Mouse (Mus musculus) urinary bladder, postnatal 4 days (tissue): ENCODE measurements around the gene Sept1.

Source experiments
- DNase-seq, 2 experiments: peaks; one replicate each; pipeline ENCODE4 v3.0.0; 2021 to 2022; ENCODE audit warnings: low spot score in 2 of 2

Sept1 gene

DNA sequence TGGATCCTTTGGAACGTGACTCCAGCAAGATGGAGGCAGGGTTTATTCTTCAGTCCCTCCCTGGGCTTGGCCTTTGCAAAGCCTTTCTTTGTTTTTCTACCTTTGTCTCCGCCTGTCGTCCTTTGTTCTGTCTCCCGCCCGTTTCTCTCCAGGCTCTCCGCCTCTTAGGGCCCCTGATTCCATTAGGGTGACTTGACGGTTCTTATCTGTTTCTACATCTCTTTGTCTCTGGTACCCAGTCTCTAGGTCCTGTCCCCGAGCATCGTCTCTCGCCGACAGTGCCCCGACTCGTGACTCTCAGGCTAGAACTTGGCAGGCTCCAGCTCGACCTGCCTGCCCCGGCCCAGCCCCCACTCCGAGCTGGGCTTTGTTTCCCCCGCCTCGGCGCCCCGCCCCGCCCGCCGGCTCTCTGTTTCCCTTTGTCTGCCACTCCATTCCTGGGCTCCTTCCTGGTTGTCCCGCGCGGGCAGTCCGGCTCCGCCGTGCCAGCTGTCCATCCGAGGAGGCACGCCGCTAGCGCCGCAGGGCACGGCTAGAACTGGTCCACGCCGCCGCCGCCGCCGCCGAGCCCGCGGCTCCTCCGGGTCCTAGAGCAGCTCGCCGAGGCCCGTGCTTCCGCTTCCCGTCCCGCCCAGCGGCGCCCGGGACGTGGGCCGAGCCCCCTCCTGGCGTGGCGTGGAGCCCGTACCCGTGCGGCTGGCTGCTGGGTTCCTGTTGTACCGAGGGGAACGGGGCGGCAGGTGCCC is at the start of gene Sept1, which contains the start of gene Zfp553:
TSS of gene Sept1 (minus strand) at position 509 of the 746 bp plus-strand sequence.
TSS of gene Zfp553 (plus strand) at position 440 of the 746 bp plus-strand sequence.
- peak; percentile 80 to 81 for DNase-seq

DNA sequence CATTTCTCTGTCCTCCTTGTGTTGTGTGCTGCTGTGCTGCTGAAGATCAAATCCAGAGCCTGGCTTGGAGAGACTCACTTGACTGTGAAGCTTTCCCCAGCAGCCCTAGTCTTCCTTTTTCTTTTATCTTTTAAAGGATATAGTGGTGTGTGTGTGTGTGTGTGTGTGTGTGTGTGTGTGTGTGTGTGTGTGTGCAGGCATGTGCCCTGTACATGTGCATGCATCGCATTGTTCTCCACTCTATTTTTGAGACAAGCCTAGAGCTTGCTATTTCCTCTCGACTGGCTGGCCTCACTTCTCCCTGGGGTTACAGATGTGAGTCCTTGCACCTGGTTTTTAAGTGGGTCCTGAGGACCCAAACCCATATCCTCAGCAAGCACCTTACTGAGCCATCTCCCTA is 49.3 kb upstream of the Sept1 start:
- no peak for DNase-seq

DNA sequence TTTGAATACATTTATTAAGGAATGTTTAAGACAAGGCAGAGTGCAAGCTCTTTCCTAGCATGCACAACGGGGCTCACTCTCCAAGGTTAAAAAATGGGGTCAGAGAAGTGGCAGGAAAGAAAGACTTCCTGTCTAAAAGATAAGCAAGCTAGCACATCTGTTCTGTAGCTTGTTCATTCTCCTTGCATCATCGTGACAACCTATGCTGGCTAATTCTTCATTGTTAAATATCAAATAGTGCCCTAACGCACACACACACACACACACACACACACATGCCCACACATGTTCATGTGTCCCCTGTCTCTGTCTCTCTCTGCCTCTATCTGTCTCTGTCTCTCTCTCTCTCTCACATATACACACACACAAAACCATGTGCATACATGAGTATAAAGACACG is 48.2 kb upstream of the Sept1 start:
- DNase-seq = no peak

DNA sequence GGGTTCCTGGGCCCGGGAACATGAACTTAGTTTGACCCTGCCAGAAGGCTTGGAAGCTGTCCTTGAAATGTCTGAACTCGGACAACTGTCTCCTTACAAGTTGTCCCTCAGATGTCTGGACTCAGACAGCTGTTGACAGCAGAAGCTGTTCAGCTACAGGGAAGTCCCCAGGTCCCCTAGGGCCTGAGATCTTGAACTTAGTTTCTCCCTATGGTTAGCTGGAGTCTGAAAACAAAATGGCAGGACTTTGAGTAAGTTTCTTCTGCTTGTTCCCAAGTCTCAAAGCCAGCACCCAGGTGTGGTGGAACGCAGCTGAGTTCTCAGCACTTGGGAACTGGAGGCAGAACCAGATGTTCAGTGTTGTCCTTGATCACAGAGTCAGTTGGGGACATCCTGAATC is 47.2 kb upstream of the Sept1 start:
- no peak for DNase-seq

DNA sequence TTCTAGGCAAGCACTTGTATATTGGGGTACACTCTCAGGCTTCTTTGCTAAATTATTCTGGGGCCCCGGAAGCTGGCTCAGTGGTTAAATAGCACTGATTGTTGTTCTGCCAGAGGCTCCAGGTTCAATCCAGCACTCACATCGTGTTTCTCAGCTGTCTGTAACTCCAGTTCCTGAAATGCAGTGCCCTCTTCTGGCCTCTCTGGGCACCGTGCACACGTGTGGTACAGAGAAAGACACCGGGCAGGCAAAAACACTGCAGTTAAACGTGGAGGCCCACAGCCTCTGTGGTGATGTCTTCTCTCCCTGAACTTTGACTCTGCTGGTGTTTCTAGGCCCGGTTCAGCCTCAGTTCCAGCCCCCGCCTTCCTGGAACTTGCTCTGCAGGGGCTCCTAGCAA is 45.4 kb upstream of the Sept1 start:
- no peak for DNase-seq

DNA sequence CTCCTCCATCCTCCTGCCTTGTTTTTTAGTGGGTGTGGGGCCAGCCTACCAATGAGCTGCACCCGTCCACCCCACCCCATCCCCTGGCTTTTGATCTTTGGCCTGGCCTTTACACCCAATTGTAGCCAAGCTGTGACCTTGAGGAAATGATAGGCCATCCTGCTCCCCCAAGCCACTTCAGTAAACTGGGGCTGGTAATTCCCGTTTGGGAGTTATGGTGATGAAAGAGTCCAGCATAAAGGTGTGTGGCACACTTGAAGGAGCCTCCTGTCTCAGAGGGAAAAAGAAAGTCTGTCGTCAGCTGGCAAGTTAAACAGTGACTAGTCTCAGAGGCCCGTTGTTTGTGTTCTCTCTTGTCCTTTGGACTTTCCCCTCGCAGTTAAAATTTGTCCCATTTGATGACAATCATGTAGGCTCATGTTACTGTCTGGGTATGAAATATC is 43.6 kb upstream of the Sept1 start:
- DNase-seq = no peak

DNA sequence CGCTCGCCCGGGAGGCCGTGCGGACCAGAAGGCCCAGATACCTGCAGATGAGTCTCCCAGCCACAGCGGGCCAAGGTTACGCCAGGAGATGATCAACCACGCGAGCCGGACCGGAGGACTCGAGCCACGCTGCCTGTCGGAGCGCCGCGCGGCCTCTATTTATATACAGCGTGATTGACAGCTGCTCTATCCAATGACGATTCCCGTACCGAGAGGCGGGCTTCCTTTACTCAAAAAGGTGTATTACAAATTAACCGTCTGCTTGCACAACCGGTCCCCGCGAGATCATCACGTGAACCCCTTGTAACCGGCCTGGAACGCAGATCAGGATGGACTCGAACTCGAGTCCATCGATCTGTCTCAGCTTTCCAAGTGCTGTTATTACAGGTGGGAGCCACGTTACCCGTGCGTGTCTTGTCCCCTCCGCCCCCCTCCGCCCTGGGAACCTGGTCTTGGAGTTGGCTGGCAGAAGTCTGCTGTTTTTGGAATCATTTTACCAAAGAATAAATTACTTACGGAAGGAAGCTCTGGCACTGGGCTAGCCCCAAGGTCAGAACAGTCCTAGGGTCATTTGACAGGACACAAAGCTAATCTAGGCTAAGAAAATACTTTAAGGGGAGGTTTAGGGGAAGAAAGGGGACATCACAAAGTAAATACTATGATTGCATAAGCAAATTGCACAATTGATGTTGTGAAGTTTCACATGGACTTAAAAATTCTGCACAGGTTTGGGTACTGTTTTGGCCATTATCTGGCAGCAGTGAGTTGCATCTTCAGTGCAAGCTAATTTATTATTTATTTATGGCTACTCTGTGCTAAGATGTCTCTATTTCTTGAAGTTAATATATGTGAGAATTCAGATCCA is 41.2 kb upstream of the Sept1 start, which contains the start of gene Sephs2:
TSS of gene Sephs2 (minus strand) at position 131 of the 865 bp plus-strand sequence.
- peak; percentile 86 to 93 for DNase-seq

DNA sequence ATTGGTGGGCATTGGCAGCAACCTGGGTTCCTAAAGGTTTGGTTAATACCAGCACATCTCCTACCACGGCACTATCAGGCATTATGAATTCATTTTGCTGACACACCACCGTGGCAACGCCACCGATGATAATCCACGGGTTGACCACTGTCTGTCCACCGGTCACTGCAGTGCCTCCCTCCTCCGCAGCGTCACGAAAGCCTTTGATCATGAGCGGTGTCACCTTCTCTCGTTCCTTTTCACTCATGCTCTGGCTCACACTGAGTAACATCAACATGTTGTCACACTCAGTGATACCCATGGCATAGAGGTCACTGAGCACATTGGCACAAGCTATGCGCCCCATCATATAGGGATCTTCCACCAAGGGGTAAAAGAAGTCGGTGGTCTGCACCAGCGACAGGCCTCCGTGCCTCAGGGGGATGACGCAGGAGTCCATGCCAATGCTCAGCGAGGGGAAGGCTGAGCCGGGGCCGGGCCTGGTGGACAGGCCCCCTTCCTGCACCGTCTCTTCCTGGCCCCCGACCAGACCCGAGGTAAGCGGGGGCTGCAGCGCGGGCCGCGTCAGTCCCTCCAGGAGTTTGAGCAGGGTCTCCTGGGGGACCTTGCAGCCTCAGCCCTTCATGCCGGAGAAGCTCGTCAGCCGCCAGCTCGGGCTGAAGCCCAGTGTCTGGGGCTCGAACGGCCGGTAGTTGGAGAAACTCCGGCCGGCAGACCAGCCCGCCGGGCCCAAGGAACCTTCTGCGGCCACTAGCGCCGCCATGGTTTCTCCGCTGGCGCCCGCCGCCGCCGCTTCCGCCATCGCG is 40.4 kb upstream of the Sept1 start:
- DNase-seq = no peak

DNA sequence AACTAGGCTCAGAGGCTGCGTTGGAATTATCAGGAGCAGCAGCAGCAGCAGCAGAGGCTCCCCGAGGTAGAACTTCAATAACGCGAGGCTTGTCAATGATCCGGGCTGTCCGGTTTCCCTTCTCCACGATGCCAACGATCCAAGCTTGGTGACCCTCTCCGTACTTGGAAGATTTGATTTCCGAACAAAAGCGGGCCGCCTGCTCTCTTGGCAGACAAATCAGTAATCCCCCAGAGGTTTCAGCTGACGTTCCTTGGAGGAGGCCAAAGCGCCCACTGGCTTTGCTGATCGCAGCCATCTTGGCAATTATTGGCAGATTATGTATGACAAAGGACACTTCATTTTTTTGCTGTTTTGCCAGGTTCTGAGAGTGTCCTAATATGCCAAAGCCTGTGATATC is 39.6 kb upstream of the Sept1 start:
- no peak for DNase-seq

DNA sequence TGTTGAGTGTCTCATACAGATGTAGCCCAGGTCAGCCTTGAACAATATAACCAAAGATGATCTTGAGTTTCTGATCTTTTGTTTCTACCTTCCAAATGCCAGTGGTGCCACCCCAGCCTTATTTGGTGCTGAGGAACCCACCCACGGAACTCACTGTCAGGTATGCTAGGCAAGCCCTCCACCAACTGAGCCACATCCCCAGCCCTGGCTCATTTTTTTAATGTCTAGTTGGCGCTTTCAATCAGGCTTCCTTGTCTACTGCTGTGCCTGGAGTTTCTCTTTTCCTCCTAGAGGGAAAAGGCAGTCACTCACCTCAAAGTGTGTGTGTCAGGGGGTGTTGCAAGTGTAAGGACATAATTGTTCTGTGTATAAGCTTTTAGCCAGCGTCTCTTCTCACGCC is 38.2 kb upstream of the Sept1 start:
- no peak for DNase-seq

DNA sequence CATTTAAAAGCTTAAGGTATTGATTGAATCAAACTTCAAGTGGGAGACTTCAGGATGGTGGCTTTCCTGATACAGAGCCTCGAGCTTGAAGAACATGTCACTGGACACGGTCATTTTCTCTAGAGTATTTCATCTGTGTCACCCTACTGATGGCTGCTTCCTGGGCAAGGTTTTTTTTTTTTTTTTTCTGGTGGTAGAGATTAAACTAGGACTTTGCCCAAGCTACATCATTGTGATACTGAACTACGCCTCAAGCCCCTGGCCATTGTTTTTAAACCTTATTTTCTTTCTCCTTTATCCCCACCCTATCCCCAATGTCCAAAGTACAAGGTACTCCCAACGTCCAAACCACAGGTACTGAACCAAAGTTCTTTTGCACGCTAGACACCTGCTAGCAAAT is 37.7 kb upstream of the Sept1 start:
- no peak for DNase-seq

DNA sequence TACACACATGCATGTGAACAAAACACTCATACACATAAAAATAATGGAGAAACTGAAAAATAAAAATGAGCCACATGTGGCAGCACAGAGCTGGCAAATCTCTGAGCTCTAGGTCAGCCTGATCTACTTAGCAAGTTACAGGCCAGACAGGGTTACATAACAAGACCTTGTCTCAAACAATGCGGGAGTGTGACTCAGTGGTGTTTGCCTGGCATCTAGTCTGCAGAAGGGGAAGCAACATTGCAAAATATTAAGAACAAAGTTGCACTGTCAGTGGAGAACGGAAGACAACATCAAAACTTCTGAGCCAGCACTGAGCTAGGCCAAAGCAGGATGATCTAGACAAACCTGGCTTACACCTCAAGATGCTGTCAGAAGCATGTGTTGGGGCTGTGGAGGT is 37.3 kb upstream of the Sept1 start:
- DNase-seq = no peak

DNA sequence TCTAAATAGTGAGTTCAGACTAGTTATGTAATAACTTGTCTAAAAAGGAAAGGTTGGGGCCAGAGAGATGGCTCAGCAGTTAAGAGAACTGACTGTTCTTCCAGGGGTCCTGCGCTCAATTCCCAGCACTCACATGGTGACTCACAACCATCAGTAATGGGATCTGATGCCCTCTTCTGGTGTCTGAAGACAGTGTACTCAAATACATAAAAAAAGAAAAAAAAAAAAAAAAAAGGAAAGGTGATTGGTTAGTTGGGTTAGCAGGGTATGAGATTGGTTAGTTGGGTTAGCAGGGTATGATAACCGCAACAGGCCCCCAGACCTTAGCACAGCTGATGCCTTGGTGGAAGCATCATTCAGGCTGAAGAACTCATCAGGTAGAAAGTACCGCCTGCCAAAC is 30.6 kb upstream of the Sept1 start:
- no peak for DNase-seq

DNA sequence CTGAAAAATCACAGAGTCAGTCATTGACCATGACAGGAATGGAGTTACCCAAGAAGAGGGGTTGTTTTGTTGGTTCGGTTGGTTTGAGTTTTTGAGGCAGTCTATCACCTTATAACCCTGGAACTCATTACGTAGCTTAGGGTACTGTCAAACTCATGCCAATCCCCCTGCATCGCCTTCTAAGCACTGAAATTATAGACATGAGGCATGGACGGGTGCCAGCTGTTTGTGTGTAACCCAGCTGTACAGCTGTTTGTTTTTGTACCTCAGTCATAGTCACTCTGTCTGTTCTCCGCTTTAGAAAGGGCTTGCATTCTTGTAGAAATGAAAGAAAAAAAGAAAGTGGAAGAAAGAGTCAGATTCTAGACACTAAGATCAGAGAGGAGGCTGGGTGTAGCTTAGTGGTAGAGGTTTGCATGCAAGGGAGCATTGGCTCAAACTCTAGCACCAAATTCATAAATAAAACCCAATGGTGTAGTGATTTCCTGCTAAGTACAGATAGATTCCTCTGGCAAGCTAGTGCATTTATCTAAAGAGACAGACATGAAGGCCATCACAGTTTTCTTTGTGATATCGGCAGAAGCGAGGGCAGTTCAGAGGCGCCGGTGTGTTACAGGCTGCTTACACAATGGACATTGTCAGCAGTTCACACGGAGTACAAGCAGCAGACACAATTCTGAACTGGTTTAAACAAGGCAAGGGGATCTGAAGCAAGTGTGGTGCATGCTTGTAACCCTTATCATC is 29.5 kb upstream of the Sept1 start:
- no peak for DNase-seq

DNA sequence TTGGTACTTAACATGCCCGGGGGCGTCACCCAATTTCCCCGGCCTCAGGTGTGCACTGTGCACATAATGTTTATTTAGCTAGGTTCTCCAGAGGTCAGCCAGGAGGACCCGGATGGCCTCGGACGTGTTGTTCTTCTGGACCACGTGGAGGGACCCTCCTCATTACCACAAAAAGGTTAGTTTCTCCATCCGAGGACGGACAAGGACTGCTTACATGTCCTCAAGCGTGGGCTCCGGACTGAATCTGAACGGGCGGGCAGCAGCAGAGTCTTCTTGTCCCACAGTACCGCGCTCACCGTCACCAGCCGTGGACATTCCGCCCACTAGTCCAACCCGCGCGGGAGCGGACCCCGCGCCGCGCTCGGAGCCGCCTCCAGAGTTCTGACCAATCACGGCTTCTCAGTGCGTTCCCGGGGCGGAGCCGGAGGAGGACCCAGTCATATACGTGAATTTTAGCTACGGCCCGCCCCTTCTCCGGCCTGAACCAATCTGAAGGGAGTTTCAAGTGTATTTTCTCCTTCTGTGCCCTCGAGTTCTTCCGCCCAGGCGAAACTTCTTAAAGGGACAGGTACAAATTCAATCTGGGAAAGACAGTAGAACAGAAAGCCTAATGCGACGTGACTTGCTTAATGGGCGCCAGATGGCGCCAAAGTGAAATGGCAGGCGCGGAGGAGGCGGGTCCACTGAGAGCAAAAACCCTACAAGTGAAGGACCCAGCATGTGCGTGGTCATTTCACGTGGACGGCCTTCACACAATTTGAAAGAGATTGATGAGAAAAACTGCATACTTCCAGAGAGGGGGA is 27.6 kb upstream of the Sept1 start, which contains the start of gene Dctpp1:
TSS of gene Dctpp1 (minus strand) at position 401 of the 803 bp plus-strand sequence.
- peak; percentile 94 to 95 for DNase-seq

DNA sequence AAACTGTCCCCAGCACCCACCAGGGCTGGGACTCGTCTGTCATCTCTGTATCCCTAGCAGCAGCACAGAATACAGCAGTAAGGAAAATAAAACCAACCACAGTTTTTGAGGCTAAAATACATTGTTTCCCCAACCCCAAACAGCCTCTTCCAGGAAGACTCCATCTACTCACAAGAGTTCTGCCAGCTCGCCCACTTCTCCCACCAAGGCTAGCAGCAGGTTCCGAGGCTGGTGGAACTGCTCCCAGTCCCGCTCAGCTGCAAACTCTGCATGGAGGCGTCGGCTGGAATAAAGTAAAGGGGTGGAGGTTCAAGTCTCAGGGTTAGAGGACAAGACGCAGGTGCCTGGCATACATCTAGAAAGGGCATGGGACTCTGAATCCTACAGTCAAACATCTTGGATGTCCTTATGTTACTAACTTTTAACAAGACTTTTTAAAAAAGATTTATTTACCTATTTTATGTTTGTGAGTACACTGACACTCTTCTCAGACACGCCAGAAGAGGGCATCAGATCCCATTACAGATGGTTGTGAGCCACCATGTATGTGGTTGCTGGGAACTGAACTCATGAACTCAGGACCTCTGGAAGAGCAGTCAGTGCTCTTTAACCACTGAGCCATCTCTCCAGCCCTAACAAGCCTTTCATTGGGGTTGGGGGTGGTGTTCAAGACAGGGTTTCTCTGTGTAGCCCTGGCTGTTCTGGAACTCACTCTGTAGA is 26.4 kb upstream of the Sept1 start:
- no peak for DNase-seq

DNA sequence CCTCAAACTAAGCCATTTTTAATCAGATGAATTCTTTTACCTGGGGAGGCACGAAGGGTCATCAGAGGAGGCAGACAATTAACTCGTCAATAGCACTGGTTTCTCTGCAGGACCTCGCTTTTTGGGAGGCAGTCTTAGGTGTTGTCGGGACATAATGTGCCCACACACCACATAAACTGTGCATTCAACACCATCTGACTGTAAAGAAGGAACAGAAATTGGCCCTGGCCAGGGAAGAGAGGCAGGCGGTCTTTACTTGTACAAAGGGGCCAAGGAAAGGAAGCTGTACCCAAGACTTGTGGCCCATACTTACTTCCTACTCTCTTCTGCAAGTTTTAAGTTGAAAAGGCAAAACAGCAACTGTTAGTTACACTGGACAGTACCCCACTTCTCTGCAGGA is 23.6 kb upstream of the Sept1 start:
- DNase-seq = no peak

DNA sequence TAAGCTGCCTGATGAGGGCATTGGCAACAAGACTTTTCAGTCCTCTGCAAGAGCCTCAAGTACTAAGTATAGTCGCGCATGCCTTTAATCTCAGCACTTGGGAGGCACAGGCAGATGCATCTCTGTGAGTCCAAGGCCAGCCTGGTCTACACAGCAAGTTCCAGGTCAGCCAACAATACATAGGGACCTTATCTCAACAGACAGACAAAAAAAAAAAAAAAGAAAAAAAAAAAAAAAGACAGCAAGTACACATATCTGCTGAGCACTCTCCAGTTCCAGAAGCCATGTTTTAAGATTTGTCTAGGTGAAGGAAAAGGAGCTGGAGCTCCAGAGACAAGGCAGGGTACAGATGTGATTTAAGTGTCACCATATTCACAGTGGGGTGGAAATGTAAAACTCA is 23.0 kb upstream of the Sept1 start:
- DNase-seq = no peak

DNA sequence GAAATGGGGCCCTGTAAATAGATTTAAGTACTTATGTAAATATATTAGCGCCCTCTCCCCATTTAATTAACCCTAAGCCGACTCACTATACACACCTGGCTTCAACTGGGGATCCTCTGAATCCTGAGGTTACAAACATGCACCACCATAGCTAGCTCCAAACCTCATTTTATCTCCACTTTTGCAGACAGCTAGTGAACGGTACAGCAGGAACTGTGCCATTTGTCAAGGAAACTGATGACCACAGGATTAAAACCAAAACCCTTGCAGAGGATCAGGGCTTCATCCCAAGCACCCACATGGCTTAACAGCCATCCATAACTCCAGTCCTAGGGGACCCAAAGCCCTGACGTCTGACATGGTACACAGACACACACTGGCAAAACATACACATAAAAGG is 22.1 kb upstream of the Sept1 start:
- no peak for DNase-seq
